Mouse (Mus musculus) bone marrow macrophage, adult 2 months (primary cell): ENCODE measurements around the gene Pradc1. TPM values are rescaled to one million over a fixed set of nuclear protein-coding genes. Genes with fewer than 3 reads are reported as not detected.

Experiments used
- H3K27ac ChIP-seq: 2 replicates; pipeline ENCODE4 v1.5.1; 2012; ENCODE audit warnings: low read depth, low read length; ENCODE audit not compliant: insufficient read depth
- H3K4me1 ChIP-seq: 2 replicates; pipeline ENCODE4 v1.6.1; 2012; ENCODE audit warnings: low read length; ENCODE audit not compliant: control insufficient read depth, insufficient read depth
- H3K4me3 ChIP-seq: 2 replicates; pipeline ENCODE4 v1.5.1; 2012; ENCODE audit warnings: mild to moderate bottlenecking, low read length, moderate library complexity; ENCODE audit not compliant: insufficient read depth
- CTCF ChIP-seq: IDR thresholded peaks from 2 replicates; pipeline ENCODE4 v1.5.1; 2012; ENCODE audit warnings: low read depth, mild to moderate bottlenecking, low read length, moderate library complexity
- POLR2A ChIP-seq: IDR thresholded peaks from 2 replicates; pipeline ENCODE4 v1.6.1; 2012; ENCODE audit warnings: mild to moderate bottlenecking, low read depth, low read length, borderline replicate concordance
- polyA plus RNA-seq: library from polyadenylated mRNA; stranded (reverse); fragments of >200 nt; gene quantifications from 2 replicates; pipeline ENCODE4 v1.2.4, GENCODE M21; 2012; ENCODE audit not compliant: missing spikeins, insufficient read depth, insufficient read length

Gene Pradc1
- polyA plus RNA-seq, 1 experiment, result 9.7 TPM

- H3K4me3 ChIP-seq, result no peak overlapping the region
- H3K27ac ChIP-seq, result no peak overlapping the region
Measured at GRCm38 (mm10) chr6:85480685-85481084, 28.9 kb upstream of the Pradc1 start.

GRCm38 (mm10) chr6:85479979-85480378, 28.2 kb upstream of the Pradc1 start:
- H3K4me3 ChIP-seq, result no peak overlapping the region
- no peak for TF ChIP-seq CTCF
- no peak for TF ChIP-seq POLR2A
- H3K27ac ChIP-seq, result no peak overlapping the region
- no peaks in the 10 kb centered on the region for H3K4me1 ChIP-seq

More at GRCm38 (mm10) chr6:85480685-85481084, 28.9 kb upstream of the Pradc1 start:
- TF ChIP-seq CTCF (no peak), POLR2A (no peak)
- no peaks in the 10 kb centered on the region for H3K4me1 ChIP-seq

- Histone ChIP-seq H3K4me1 (no peaks in the 10 kb centered on the region), H3K27ac (no peak overlapping the region), H3K4me3 (no peak overlapping the region)
- TF ChIP-seq POLR2A, result no peak
- TF ChIP-seq CTCF, result no peak
Measured at GRCm38 (mm10) chr6:85478416-85478815, 26.6 kb upstream of the Pradc1 start.

- no peaks in the 10 kb centered on the region for H3K4me1 ChIP-seq
- H3K27ac ChIP-seq, result no peak overlapping the region
- TF ChIP-seq CTCF (peak; percentile 15; the same call in 1 of the 2 replicates), POLR2A (no peak)
- no peak overlapping the region for H3K4me3 ChIP-seq
Measured at GRCm38 (mm10) chr6:85477366-85477917, 25.7 kb upstream of the Pradc1 start.

GRCm38 (mm10) chr6:85475581-85475980, 23.8 kb upstream of the Pradc1 start:
- no peak overlapping the region for H3K27ac ChIP-seq
- H3K4me3 ChIP-seq, result no peak overlapping the region
- H3K4me1 ChIP-seq, result no peaks in the 10 kb centered on the region
- TF ChIP-seq POLR2A (no peak), CTCF (no peak)

GRCm38 (mm10) chr6:85472542-85472941, 20.8 kb upstream of the Pradc1 start:
- Histone ChIP-seq H3K4me1 (no peaks in the 10 kb centered on the region), H3K27ac (no peak overlapping the region), H3K4me3 (no peak overlapping the region)
- TF ChIP-seq CTCF (no peak), POLR2A (no peak)

- no peak for TF ChIP-seq CTCF
- no peak for TF ChIP-seq POLR2A
Measured at GRCm38 (mm10) chr6:85471962-85472361, 20.2 kb upstream of the Pradc1 start.

GRCm38 (mm10) chr6:85469660-85470430, 18.1 kb upstream of the Pradc1 start:
- Histone ChIP-seq H3K27ac (no peak overlapping the region), H3K4me1 (no peaks in the 10 kb centered on the region), H3K4me3 (no peak overlapping the region)
- TF ChIP-seq POLR2A, result no peak
- no peak for TF ChIP-seq CTCF

More at GRCm38 (mm10) chr6:85471962-85472361, 20.2 kb upstream of the Pradc1 start:
- Histone ChIP-seq H3K27ac (no peak overlapping the region), H3K4me1 (no peaks in the 10 kb centered on the region), H3K4me3 (no peak overlapping the region)

- no peak overlapping the region for H3K4me3 ChIP-seq
- H3K4me1 ChIP-seq, result peaks cover 9% of the 10 kb centered on the region
- no peak overlapping the region for H3K27ac ChIP-seq
- no peak for TF ChIP-seq POLR2A
- TF ChIP-seq CTCF, result no peak
Measured at GRCm38 (mm10) chr6:85465381-85465780, 13.6 kb upstream of the Pradc1 start.

- H3K4me1 ChIP-seq, result peaks cover 38% of the 10 kb centered on the region
- TF ChIP-seq CTCF (no peak), POLR2A (no peak)
Measured at GRCm38 (mm10) chr6:85459621-85460020, 7.9 kb upstream of the Pradc1 start.

GRCm38 (mm10) chr6:85452816-85453215, 1.0 kb upstream of the Pradc1 start:
- Histone ChIP-seq H3K4me1 (peaks cover 30% of the 10 kb centered on the region), H3K4me3 (peak overlapping the region; percentile 99), H3K27ac (peak overlapping the region; percentile 68)
- TF ChIP-seq CTCF (no peak), POLR2A (no peak)

More at GRCm38 (mm10) chr6:85459621-85460020, 7.9 kb upstream of the Pradc1 start:
- Histone ChIP-seq H3K4me3 (no peak overlapping the region), H3K27ac (no peak overlapping the region)
